Mouse (Mus musculus): ENCODE measurements around the gene Slc25a18.
"Not testable (repeated sequence)": the region's sequence is repeated elsewhere in the genome, so short reads cannot be mapped to it uniquely, and the experiment has no call there.

Gene Slc25a18

GRCm38 (mm10) chr6:120798019-120798418 lies 24.6 kb downstream of the Slc25a18 start:
- DNase-seq (ENCODE audit: low spot score in 2 of 2), result no peak

GRCm38 (mm10) chr6:120798905-120799304 lies 25.5 kb downstream of the Slc25a18 start:
- DNase-seq (ENCODE audit: low spot score in 2 of 2), result no peak

- DNase-seq (ENCODE audit: low spot score in 2 of 2), result no peak
Observed at GRCm38 (mm10) chr6:120799581-120800041, 26.2 kb downstream of the Slc25a18 start.

GRCm38 (mm10) chr6:120806999-120807737 lies 33.8 kb downstream of the Slc25a18 start:
- DNase-seq (ENCODE audit: low spot score in 2 of 2), result no peak

- no peak for DNase-seq (ENCODE audit: low spot score in 2 of 2)
Observed at GRCm38 (mm10) chr6:120807738-120808081, 34.3 kb downstream of the Slc25a18 start.

GRCm38 (mm10) chr6:120811999-120812398 lies 38.6 kb downstream of the Slc25a18 start:
- DNase-seq (ENCODE audit: low spot score in 2 of 2), result not testable (repeated sequence)

GRCm38 (mm10) chr6:120819294-120819693 lies 45.9 kb downstream of the Slc25a18 start:
- no peak for DNase-seq (ENCODE audit: low spot score in 2 of 2)

GRCm38 (mm10) chr6:120820144-120820543 lies 46.8 kb downstream of the Slc25a18 start:
- no peak for DNase-seq (ENCODE audit: low spot score in 2 of 2)

- no peak for DNase-seq (ENCODE audit: low spot score in 2 of 2)
Observed at GRCm38 (mm10) chr6:120820941-120821340, 47.6 kb downstream of the Slc25a18 start.

GRCm38 (mm10) chr6:120821715-120822114 lies 48.3 kb downstream of the Slc25a18 start:
- no peak for DNase-seq (ENCODE audit: low spot score in 2 of 2)

- DNase-seq (ENCODE audit: low spot score in 2 of 2), result peak; percentile 76 to 86
Observed at GRCm38 (mm10) chr6:120822307-120822928, 49.0 kb downstream of the Slc25a18 start, which contains the start of gene Atp6v1e1. TSS of gene Atp6v1e1 (minus strand) at chr6:120822793.

- DNase-seq (ENCODE audit: low spot score in 2 of 2), result no peak
Observed at GRCm38 (mm10) chr6:120822937-120823614, 49.7 kb downstream of the Slc25a18 start.

- DNase-seq (ENCODE audit: low spot score in 2 of 2), result peak; percentile 23 to 29
Observed at GRCm38 (mm10) chr6:120830056-120830455, 56.7 kb downstream of the Slc25a18 start.

- no peak for DNase-seq (ENCODE audit: low spot score in 2 of 2)
Observed at GRCm38 (mm10) chr6:120830866-120831608, 57.7 kb downstream of the Slc25a18 start.

- no peak for DNase-seq (ENCODE audit: low spot score in 2 of 2)
Observed at GRCm38 (mm10) chr6:120832097-120832496, 58.7 kb downstream of the Slc25a18 start.

- no peak for DNase-seq (ENCODE audit: low spot score in 2 of 2)
Observed at GRCm38 (mm10) chr6:120834766-120835321, 61.5 kb downstream of the Slc25a18 start.

- DNase-seq (ENCODE audit: low spot score in 2 of 2), result peak; percentile 97 to 99
Observed at GRCm38 (mm10) chr6:120835474-120836374, 62.3 kb downstream of the Slc25a18 start, which contains the start of gene Bcl2l13. TSS of gene Bcl2l13 (plus strand) at chr6:120836212.

- peak in 1 of 2 experiments; percentile 33 for DNase-seq (ENCODE audit: low spot score in 2 of 2)
Observed at GRCm38 (mm10) chr6:120836389-120837151, 63.2 kb downstream of the Slc25a18 start.

- DNase-seq (ENCODE audit: low spot score in 2 of 2), result no peak
Observed at GRCm38 (mm10) chr6:120837152-120837530, 63.8 kb downstream of the Slc25a18 start.

- no peak for DNase-seq (ENCODE audit: low spot score in 2 of 2)
Observed at GRCm38 (mm10) chr6:120840258-120840657, 66.9 kb downstream of the Slc25a18 start.

Measured in spleen, postnatal 14 days (tissue).